Mouse (Mus musculus) embryonic facial prominence, embryonic 11.5 days (tissue): Measurements from ENCODE around the gene Snap47. TPM values are rescaled to one million over a fixed set of nuclear protein-coding genes. Genes with fewer than 3 reads are reported as not detected.
A peak's percentile ranks its signal among the peaks of the same experiment; 100 is the strongest.

Experiments used
- ATAC-seq: fragments of 200-750 bp; cut with Nextera tagmentation; replicated peaks from 2 replicates; pipeline ENCODE4 v1.8.0; 2017; ENCODE audit warnings: low read depth; ENCODE audit not compliant: insufficient number of reproducible peaks, low FRiP score, low TSS enrichment
- DNase-seq: peaks from one replicate; pipeline ENCODE4 v3.0.0-alpha.2; 2015; ENCODE audit warnings: low spot score
- H3K27ac ChIP-seq: fragments of 300-500 bp; sonication (generic); replicated peaks from 2 replicates; pipeline ENCODE4 v1.5.1; 2014; ENCODE audit warnings: mild to moderate bottlenecking, low read depth, low read length, control low read depth
- H3K27me3 ChIP-seq: fragments of 300-500 bp; sonication (generic); 2 replicates; pipeline ENCODE4 v1.6.1; 2014; ENCODE audit warnings: mild to moderate bottlenecking, low read length, moderate library complexity, mixed read lengths; ENCODE audit not compliant: control insufficient read depth, insufficient read depth
- H3K36me3 ChIP-seq: fragments of 300-500 bp; sonication (generic); replicated peaks from 2 replicates; pipeline ENCODE4 v1.6.1; 2014; ENCODE audit warnings: low read depth, mild to moderate bottlenecking, low read length, moderate library complexity, mixed read lengths; ENCODE audit not compliant: control insufficient read depth, insufficient read depth
- H3K4me1 ChIP-seq: fragments of 300-500 bp; sonication (generic); 2 replicates; pipeline ENCODE4 v1.6.1; 2014; ENCODE audit warnings: low read length, mixed read lengths; ENCODE audit not compliant: control insufficient read depth, insufficient read depth
- H3K4me2 ChIP-seq: fragments of 300-500 bp; sonication (generic); 2 replicates; pipeline ENCODE4 v1.6.1; 2014; ENCODE audit warnings: low read depth, mild to moderate bottlenecking, control low read depth, low read length, moderate library complexity
- H3K4me3 ChIP-seq: fragments of 300-500 bp; sonication (generic); 2 replicates; pipeline ENCODE4 v1.5.1; 2014; ENCODE audit warnings: low read depth, low read length, control low read depth
- H3K9ac ChIP-seq: fragments of 300-500 bp; sonication (generic); replicated peaks from 2 replicates; pipeline ENCODE4 v1.6.1; 2014; ENCODE audit warnings: mild to moderate bottlenecking, control low read depth, low read length
- H3K9me3 ChIP-seq: fragments of 300-500 bp; sonication (generic); replicated peaks from 2 replicates; pipeline ENCODE4 v1.6.1; 2016; ENCODE audit warnings: mild to moderate bottlenecking, low read length, inconsistent platforms, mixed read lengths; ENCODE audit not compliant: control insufficient read depth
- WGBS: fragments of 180-500 bp; shearing (Covaris S2); extraction: QIAGEN DNeasy Blood & Tissue Kit; methylation state at CpG from one replicate; pipeline ENCODE4 v1.1.7; 2014; 5-methylcytosine and 5-hydroxymethylcytosine counted together
- polyA plus RNA-seq: library from polyadenylated mRNA; unstranded; fragments of >200 nt; fragmentation: Nextera tagmentation; extraction: Ambion mirVana; gene quantifications from 2 replicates; pipeline ENCODE4 v1.2.1, GENCODE M21; 2014

The Snap47 gene
- polyA plus RNA-seq, 1 experiment from 2014 or later = 177 TPM

DNA sequence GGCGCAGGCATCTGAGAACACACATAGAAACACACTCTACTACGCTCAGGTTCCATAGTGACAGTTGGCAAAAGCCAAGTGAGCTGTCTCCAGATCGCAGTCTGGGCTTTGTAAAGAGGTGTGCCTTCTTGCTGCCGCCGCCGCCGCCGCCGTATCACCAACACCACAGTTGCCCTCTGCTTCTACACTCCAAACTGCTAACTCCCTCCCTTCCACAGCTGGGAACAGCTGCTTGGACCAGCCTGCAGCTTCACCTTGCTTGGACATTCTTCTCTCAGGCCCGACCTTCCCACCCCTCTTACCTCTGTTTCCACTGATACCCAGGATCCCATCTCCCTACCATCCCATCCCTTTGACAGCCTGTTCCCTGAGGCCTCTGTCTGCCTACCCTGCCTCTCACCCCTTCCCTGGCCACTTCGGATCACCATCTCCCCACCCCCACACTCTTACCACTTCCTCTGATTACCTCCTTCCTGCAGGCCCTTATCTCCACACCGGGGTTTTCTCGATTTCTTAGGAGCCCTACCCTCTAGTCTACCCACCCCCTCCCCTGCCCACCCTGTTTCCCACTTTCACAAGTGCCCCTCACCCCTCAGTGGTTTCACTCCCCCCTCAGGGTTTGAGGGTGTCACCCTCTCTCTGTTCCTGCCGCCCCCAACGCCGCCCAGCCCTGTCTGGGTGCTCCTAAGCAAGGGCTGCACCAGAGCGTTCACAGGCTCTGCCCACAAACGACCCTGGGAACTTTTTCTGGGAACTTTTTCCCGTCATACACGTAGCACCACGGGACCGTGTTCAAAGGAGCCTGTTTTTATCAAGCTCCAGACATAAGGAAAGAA lies 53.2 kb downstream of the Snap47 start:
- WGBS = 49% methylated on average over 22 of the region's 22 CpGs
- Histone ChIP-seq H3K36me3 (no peaks in the 10 kb centered on the region), H3K9me3 (no peaks in the 10 kb centered on the region), H3K27me3 (no peaks in the 10 kb centered on the region), H3K4me3 (no peak overlapping the region), H3K4me1 (peaks cover 2% of the 10 kb centered on the region; the same call in 1 of the 2 replicates), H3K27ac (peak overlapping the region; percentile 36), H3K9ac (no peak overlapping the region), H3K4me2 (no peak overlapping the region)
- no peak; the same call in 1 of the 2 replicates for ATAC-seq
- peak; percentile 76 for DNase-seq

DNA sequence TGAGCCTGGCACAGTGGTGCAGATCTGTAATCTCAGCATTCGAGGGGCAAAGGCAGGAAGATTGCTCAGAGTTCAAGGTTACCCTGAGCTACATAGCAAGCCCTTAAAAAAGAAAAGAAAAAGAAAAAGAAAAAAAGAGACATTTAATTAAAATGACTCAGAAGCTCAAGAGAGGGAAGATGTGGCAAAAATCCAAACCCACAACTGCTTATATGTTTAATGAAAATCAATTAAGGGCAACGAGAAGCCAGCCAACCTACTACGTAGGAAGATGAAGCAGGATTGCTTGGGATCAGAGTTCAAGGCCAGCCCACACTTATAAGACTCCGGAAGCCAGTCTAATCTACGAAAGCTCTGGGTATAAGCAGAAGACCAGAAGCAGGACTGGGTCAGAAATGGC lies 56.5 kb downstream of the Snap47 start:
- Histone ChIP-seq H3K27ac (peak overlapping the region; percentile 23), H3K9ac (no peak overlapping the region), H3K4me2 (no peak overlapping the region), H3K9me3 (no peaks in the 10 kb centered on the region), H3K4me1 (peaks cover 2% of the 10 kb centered on the region; the same call in 1 of the 2 replicates), H3K27me3 (no peaks in the 10 kb centered on the region), H3K4me3 (no peak overlapping the region), H3K36me3 (no peaks in the 10 kb centered on the region)
- 80% methylated on average over 5 of the region's 5 CpGs for WGBS
- no peak for ATAC-seq
- no peak for DNase-seq

DNA sequence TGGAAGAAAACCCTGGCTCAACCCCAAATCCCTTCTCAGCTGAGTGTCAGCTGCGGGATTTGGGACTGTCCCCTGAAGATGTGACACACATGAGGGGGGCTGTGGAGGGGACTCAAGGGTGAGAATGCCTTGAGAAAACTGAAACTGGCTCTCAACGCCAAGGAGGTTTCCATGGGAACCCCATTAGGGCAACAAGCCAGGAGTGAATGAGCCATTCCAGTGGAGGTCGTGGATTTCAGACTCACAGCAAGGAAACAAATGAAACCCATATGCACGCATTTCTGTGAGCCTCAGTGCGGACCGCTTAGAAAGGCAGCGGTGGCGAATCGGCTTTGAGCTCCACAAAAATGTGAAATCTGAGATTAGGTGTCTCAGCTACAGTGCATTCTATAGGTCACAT lies 57.4 kb downstream of the Snap47 start:
- H3K36me3 ChIP-seq = no peaks in the 10 kb centered on the region
- ATAC-seq (peak; percentile 54), DNase-seq (peak; percentile 95)
- no peaks in the 10 kb centered on the region for H3K9me3 ChIP-seq
- no peak overlapping the region for H3K9ac ChIP-seq
- H3K4me3 ChIP-seq = no peak overlapping the region
- 26% methylated on average over 9 of the region's 9 CpGs for WGBS
- peak overlapping the region; percentile 54 for H3K27ac ChIP-seq
- peaks cover 2% of the 10 kb centered on the region; the same call in 1 of the 2 replicates for H3K4me1 ChIP-seq
- no peak overlapping the region for H3K4me2 ChIP-seq
- no peaks in the 10 kb centered on the region for H3K27me3 ChIP-seq

DNA sequence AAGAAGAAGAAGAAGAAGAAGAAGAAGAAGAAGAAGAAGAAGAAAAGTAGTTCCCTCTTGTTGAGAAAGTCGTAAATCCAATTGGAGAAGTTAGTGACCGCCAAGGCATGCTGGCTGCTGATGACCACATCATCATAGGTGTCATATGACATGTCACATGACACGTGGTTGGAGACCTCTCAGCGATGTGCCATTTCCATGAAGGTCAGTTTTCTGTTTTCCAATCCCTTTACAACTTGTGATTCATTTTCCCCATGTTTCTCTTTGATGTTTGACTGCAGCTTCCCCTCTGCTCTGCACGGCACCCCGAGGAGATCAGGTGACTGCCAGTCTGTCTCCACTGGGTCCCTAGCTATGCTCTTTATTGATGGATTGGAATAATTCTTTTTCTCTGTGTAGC lies 58.7 kb downstream of the Snap47 start:
- WGBS = 59% methylated on average over 6 of the region's 6 CpGs

DNA sequence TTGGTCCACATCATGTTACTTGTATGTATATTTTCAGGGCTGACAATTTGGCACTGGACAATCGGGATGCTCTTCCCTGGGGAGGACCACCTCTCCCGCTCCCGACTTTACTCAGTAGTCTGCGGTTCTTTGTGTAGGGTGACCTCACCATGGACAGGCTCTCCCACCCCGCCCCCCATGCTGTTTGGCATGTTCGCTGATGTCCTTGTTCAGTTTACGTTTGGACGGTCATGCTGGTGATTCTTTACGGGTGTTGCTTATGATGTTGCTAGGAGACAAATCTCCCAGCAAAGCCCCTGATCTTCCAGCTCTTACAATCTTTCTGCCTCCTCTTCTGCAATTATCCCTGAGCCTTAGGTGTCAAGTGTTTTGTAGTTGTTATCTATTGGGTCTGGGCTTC lies 60.5 kb downstream of the Snap47 start:
- DNase-seq = no peak
- Histone ChIP-seq H3K9ac (no peak overlapping the region), H3K4me1 (peaks cover 5% of the 10 kb centered on the region), H3K9me3 (no peaks in the 10 kb centered on the region), H3K4me3 (no peak overlapping the region), H3K27ac (no peak overlapping the region), H3K4me2 (no peak overlapping the region), H3K27me3 (no peaks in the 10 kb centered on the region), H3K36me3 (no peaks in the 10 kb centered on the region)
- ATAC-seq = no peak
- WGBS = 80% methylated on average over 9 of the region's 9 CpGs

More for the DNA sequence above, 58.7 kb downstream of the Snap47 start:
- H3K9ac ChIP-seq = no peak overlapping the region
- H3K27me3 ChIP-seq = no peaks in the 10 kb centered on the region
- H3K9me3 ChIP-seq = no peaks in the 10 kb centered on the region
- H3K4me1 ChIP-seq = peaks cover 3% of the 10 kb centered on the region; the same call in 1 of the 2 replicates
- no peak overlapping the region for H3K27ac ChIP-seq
- no peak for ATAC-seq
- no peak for DNase-seq
- no peaks in the 10 kb centered on the region for H3K36me3 ChIP-seq
- no peak overlapping the region for H3K4me2 ChIP-seq
- no peak overlapping the region for H3K4me3 ChIP-seq

DNA sequence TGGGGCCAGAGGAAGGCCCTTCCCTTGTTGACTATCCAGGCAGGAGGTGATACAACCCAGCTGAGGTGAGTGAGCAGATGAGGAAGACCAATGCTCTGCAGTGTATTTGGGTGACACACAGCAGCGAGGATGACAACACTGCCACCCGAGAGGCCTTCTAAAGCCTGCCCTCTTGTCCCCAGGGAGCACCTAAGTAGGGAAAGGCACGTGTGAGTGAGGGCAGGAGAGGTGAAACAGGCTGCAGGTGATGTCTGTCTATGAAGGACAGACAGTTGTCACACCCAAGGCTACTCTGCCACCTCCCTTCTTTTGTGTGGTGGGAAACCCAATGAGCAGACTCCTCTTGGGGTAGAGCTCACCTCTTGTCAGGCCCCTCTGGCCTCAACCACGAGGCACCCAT lies 61.4 kb downstream of the Snap47 start:
- Histone ChIP-seq H3K4me3 (no peak overlapping the region), H3K27ac (no peak overlapping the region), H3K9me3 (no peaks in the 10 kb centered on the region), H3K4me1 (peaks cover 14% of the 10 kb centered on the region), H3K36me3 (no peaks in the 10 kb centered on the region), H3K27me3 (no peaks in the 10 kb centered on the region), H3K4me2 (no peak overlapping the region), H3K9ac (no peak overlapping the region)
- 61% methylated on average over 4 of the region's 4 CpGs for WGBS
- ATAC-seq = no peak
- DNase-seq = no peak

DNA sequence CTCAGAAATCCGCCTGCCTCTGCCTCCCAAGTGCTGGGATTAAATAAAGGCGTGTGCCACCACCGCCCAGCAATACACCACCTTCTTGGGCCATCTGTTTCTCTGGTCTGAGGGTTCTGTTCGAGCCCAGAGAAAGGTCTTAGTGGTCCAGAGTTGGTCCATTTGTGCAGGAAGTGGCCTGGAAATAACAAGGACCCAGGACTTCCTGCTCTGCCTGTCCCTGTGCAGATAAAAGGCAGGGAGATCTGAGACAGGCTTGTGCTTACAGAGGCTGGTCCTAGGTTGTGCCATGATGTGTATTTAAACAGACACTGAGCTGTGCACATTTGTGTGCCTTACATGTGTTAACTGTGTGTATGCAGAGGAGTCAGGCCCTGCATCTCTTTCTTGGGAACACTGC lies 62.2 kb downstream of the Snap47 start:
- H3K4me1 ChIP-seq = peaks cover 20% of the 10 kb centered on the region
- ATAC-seq (no peak), DNase-seq (no peak)
- H3K36me3 ChIP-seq = no peaks in the 10 kb centered on the region
- WGBS = 95% methylated on average over 4 of the region's 4 CpGs
- no peak overlapping the region for H3K27ac ChIP-seq
- no peak overlapping the region for H3K4me2 ChIP-seq
- no peak overlapping the region for H3K4me3 ChIP-seq
- no peaks in the 10 kb centered on the region for H3K27me3 ChIP-seq
- no peak overlapping the region for H3K9ac ChIP-seq
- no peaks in the 10 kb centered on the region for H3K9me3 ChIP-seq

DNA sequence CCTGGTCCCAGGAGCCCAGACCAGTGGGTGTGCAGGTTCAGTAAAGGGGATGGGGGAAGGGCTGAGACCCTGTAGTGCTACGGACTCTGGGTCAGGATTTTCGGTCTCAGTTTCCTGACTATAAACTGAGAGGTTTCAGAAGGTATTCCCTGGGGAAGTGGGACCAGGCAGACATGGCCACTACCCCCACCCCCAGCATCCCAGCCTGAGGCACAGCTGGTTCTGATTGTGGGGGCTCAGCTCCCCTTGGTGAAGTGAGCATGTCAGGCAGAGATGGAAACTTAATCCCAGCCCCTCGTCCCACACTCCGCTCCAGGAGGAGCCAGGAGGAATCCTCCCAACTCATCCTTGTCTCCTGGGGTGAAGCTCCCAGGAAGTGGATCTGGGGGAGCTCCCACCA lies 63.5 kb downstream of the Snap47 start:
- Histone ChIP-seq H3K9me3 (no peaks in the 10 kb centered on the region), H3K4me2 (no peak overlapping the region), H3K36me3 (no peaks in the 10 kb centered on the region), H3K9ac (no peak overlapping the region), H3K27me3 (no peaks in the 10 kb centered on the region), H3K4me3 (no peak overlapping the region), H3K4me1 (peaks cover 18% of the 10 kb centered on the region), H3K27ac (no peak overlapping the region)
- 24% methylated on average over 4 of the region's 4 CpGs for WGBS
- ATAC-seq (no peak), DNase-seq (peak; percentile 65)
